Mouse (Mus musculus): Measurements from ENCODE around the gene Zfp472.

The Zfp472 gene

DNA sequence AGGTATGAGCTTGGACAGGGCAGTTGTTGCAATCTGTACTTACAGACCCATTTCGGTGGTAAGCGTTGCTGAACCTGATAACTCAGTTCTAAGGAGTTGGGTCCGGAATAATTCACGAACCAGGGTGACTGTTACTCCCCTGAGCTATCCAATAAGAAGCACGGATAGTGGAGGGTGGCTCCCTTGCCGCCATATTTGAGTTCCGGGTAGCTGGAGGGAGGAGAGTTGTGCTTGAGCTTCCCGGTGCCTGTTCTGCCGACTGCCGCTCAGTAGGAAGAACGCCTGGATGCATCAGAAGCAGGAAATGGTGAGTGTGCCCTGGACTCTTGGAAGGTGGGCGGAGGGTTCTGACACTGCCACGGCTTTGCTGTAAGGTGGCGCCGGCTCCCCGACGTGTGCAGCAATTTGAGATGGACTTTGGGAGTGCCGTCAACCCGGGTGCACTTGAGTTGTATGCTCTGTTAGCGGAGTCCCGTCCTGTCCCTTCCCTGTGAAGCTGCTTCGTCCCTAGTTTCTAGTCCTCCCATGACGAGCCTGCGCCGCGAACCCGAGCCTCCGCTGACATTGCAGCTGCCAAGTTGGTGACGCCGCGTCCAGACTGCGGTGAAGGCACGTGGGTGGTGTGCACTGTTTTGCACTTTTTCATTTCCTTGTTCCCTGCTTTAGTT, at the start of gene Zfp472:
TSS of gene Zfp472 (plus strand) at position 192 of the 668 bp plus-strand sequence.
- peak; percentile 96 for DNase-seq (ENCODE audit: low spot score)

DNA sequence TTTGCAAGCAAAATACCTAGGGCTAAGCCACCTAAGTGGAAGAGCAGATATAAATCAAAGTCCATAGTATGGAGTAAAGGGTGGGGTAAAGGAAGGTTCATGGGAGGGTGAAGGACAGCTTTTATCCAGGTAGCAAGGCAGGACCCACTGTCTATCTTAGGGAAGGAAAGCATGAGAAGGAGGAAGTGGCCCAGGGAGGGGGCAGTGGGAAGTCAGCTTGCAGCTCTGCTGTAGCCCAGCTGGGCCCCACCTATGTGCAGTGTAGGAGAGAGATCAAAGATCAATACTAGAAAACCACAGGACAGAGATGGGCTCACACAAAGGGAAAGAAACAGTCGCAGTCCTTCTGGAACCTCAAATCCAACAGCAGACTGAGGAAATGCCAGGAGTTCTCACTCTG, 49.5 kb upstream of the Zfp472 start:
- no peak for DNase-seq (ENCODE audit: low spot score)

DNA sequence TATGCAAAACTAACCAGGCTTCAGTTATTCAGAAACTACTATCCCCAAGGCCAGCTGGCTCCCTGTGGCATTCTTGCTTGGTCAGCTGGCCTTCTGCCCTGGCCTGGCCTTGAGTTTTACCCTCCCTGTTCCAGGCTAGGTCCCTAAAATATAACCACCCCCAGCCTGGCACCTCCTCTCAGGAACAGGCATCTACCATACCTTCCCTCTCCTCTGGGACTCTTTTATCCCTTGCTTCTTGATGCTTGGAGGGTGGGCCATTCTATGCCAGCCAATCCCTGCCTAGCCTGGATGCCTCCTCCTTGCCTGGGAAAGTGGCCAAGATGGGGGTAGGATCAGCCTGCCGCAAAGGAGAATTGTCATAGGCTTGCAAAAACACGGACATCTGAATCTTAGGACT, 48.5 kb upstream of the Zfp472 start, which contains the start of gene Cyp4f14:
TSS of gene Cyp4f14 (minus strand) at position 212 of the 400 bp plus-strand sequence.
- DNase-seq (ENCODE audit: low spot score): no peak

DNA sequence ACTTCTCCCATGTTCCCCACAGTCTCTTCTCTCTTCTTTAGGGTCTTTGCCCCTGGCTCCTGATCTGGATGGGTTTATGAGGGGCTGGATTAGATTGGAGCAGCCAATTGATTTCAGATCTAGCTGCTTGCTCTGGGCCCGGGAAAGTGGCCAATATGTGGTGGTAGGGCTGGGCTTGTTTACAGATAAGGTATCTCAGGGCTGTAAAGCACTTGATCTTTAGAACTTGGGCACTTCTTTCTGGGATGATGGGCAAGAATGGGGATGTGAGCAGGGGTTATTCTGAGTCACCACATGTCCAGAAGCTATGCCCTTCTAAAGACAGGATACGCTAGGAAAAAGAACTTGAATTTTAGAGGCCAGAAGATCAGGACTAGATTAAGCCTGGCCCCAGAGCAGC, 46.5 kb upstream of the Zfp472 start:
- DNase-seq (ENCODE audit: low spot score): no peak

DNA sequence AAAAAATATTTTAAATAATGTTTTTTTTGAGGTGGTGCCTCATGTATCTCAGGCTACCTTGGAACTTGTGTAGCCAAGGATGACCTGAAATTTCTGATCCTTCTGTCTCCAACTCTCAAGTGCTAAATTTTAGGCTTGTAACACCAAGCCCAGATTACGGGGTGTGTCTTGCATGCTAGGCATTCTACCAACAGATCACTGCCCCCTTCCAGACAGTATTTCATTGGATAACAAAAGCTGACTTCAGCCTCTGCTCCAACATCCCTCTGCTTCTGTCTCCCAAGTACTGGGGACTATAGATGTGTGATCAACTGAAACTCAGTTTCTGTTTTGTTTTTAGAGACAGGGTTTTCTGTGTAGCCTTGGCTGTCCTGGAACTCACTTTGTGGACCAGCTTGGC, 41.9 kb upstream of the Zfp472 start:
- no peak for DNase-seq (ENCODE audit: low spot score)

DNA sequence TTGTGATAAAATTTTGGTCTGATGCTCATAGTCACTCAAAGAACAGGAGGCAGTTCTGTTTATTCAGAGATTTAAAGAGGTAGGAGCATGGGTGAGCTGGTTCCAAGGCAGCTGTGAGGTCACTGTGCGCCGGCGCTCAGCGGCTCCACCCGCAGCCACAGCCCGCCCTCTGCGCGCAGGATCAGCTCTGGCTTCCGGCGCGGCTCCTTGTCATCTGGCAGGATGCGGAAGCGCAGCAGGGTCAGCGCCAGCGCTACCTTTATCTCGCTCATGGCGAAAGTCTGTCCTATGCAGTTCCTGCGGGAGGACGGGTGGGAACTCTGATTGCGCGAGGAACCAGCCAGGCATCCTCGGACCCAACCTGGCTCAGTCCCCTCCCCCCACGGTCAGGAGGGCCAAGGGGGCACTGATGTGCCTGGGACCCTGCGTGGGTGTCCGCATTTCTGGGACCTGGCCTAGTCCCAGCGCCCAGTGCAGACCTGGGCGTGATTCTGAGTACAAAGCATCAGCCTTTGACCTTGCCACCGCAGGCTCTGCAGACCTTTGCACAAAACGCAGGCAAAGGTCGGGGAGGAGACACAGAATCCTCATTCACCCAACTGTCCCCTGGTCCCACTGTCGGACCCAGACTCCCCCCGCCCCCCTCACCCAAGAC, 40.8 kb upstream of the Zfp472 start:
- peak; percentile 70 for DNase-seq (ENCODE audit: low spot score)

DNA sequence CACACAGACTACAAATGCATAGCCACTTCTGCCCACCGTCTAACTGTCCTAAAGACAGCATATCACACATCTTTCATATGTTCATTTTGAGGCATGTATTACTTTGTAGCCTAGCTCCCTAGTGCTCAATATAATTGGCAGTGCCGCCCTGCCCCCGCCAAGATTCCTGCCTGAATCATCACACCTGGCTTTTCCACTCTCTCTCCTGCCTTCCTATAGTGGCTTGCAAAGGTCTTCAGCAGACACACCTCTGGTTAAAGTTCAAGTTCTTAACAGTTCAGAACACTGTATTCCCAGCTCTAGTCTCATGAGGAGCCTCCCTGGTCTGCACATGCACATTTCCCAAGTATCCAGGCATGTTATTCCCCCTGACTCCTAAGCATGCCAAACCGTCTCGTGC, 37.8 kb upstream of the Zfp472 start:
- no peak for DNase-seq (ENCODE audit: low spot score)

DNA sequence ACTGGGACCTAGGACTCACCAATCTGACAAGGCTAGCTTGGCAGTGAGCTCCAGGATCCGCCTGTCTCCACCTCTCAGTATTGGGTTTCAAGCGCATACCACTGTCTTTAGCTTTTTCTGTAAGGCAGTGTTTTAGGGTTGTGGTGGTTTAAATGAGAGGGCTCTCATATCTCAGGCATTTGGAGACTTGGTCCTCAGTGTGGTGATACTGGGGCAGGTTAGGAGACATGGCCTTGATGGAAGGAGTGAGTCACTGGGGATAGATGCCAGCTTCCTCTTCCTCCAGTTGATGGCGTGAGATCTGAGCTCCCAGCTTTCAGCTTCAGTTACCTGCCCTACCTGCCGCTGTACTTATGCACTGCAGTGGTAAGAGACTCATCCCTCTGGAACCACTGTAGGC, 25.8 kb upstream of the Zfp472 start:
- DNase-seq (ENCODE audit: low spot score): no peak

DNA sequence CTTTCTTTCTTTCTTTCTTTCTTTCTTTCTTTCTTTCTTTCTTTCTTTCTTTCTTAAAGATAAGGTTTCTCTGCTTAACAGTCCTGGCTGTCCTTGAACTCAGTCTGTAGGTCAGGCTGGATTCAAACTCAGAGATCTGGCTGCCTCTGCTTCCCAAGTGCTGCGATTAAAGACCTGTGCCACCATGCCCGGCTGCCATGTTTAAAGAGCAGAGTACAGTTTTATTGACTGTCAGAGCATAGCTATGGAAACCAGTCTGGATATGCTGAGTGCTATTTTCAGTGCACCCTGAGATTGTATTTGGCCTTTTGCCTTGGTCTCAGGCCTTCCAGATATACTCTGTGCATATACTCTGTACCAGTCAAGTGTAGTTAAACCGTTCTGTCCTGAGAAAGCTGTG, 22.0 kb upstream of the Zfp472 start:
- no peak for DNase-seq (ENCODE audit: low spot score)

DNA sequence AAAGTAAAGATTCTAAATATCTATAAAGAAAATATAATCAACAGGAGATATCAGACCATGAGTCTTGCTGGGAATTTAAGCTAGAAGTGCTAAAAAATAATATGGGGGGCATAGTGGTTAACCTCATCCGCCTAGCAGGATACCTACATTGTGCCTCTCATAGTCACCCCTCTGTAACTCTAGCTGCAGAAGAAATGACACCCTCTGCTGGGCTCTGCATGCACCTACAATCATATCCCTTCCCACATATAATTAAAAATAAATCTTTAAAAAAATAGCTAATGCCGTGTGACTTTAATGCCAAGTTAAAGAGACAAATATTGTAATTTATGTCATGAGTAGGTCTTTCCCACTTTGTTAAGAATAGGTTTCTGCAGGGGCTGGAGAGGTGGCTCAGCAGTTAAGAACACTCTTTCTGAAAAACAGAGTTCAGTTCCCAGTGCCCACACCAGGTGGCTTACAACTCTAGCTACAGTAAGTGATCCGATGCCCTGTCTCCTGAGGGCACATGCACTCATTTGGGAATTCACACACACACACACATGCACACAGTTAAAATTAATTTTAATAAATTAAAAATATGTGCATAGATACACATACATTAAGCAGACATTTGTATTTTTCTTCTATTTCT, 21.1 kb upstream of the Zfp472 start:
- DNase-seq (ENCODE audit: low spot score): no peak

DNA sequence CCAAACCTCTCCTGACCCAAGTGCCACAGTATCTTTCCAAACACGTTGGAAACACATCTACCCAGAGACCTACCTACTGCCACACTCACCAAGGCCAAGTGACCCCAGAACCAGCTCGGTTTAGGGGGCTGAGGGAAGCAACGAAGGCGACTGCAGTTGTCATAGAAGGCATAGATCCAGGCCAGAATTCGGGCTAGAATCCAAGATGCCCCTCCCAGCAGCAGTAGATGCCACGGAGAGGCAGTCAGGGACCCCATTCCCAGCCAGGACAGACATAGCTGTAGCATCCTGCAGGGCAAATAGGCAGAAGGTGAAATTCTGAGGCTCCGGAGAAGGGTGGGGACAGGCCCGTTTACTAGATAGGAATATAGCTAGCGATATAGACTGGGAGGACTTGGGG, 18.9 kb upstream of the Zfp472 start:
- no peak for DNase-seq (ENCODE audit: low spot score)

DNA sequence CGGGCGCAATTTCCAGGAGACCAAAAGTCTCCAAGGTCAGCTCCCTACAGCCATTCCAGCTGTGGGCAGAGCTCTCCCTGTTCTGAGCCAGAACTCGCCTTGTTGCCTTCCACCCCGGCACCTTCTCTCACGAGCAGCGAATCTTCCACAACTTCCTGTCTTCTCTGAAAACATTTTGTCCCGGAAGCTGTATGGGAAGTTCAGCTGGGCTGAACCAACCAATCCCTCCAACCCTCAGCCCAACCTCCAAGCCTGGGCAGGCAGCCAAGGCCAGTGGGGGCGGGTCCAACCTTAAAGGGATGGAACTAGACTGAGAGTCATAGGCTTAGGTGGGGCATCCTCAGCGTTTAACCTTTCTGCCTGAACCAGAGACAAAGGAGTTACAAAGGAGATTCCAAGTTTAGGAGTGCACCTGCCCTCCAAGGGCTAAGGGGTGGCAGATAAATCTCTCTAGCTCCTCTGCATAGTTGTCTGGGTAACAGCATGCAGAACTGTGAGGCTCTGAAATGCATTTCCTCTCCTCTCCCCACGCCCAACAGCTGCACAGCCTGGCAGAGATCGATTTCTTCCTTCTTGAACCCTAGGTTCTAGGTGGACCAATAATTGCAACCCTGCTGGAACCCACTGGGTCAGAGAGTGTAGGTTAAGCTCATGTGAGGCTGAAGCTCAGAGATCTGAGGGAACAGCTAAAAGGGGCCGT, 18.2 kb upstream of the Zfp472 start, which contains the start of gene Cyp4f13:
TSS of gene Cyp4f13 (minus strand) at position 188 of the 700 bp plus-strand sequence.
- DNase-seq (ENCODE audit: low spot score): peak; percentile 33

DNA sequence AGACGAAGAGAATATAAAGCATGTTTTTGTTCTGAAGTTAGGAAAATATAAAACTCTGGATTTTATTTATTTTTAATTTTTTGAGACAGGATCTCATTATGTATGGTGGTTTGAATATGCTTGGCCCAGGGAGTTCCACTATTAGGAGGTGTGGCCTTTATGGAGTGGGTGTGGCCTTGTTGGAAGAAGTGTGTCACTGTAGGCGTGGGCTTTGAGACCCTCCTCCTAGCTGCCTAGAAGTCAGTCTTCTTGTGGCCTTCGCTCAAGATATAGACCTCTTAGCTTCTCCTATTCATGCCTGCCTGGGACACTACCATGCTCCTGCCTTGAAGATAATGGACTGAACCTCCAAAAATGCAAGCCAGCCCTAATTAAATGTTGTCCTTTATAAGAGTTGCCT, 15.5 kb upstream of the Zfp472 start:
- no peak for DNase-seq (ENCODE audit: low spot score)

DNA sequence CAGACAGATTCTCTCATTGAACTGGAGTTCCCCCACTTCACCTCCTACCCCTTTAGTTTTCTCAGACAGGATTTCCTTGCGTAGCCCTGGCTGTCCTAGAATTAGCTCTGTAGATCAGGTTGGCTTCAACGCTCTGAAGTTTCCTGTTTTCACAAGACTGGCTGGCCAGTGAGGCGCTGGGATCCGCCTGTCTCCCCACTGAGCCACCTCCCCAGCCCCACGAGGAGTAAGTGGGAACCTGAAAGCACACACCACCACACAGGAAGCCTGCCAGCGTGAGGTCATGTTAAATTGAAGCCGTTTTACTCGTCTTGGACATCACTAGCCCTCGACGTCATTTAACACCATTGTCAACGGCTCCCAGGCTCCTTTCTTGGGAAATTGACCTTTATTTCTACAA, 14.6 kb upstream of the Zfp472 start:
- DNase-seq (ENCODE audit: low spot score): no peak

DNA sequence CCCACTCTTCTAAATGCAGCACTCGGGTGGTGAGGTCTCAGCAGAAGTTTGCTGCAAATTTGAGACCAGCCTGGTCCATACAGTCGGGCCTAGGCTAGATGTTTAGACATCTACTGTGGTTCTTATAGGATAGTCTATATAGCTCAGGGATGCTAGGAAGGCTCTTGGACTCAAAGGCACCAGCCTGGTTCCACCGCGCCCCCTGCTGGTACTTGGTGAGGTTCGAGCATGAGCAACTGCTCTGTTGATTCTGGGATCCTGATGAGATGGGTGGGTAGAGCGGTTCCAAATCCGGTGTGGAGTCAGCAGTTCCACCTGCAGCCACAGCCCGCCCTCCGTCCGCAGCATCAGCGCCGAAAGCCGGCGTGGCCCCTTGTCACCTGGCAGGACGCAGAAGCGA, 14.2 kb upstream of the Zfp472 start:
- peak; percentile 85 for DNase-seq (ENCODE audit: low spot score)

DNA sequence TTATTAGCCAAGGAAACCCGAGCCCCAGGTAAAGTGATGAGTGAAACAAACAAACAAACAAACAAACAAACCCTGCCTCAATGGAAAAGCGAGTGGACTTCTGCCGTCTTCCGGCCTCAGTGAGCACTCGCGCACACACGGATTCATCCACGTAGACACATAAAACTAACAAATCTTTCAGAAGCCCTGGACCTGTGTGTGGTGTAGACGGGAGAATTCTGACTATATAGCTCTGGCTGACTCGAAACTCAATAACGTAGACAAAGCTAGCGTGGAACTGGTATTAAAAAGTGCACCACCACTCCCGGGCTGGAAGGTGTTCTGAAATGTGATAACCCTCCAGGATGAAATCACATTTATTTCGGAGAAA, 376 bp upstream of the Zfp472 start:
- no peak for DNase-seq (ENCODE audit: low spot score)

DNA sequence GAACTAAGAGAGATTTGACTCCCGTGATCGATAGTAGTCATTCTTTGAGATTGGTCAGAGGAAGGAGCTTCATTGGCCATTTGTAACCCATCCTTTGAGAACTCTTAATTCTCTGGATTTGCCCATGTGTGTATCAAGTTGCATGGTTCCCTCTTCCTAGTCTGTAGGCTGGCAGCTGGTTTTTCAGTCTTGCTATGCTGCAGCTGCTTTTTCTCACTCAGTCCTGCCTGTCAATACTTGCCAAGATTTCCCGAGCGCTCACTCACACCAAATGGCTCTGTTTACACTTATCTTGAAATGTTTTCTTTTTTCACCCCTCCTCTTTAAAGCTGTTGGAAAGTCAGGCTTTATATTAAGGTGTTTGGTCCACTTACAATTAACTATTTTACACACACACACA, 15.7 kb downstream of the Zfp472 start:
- DNase-seq (ENCODE audit: low spot score): no peak

DNA sequence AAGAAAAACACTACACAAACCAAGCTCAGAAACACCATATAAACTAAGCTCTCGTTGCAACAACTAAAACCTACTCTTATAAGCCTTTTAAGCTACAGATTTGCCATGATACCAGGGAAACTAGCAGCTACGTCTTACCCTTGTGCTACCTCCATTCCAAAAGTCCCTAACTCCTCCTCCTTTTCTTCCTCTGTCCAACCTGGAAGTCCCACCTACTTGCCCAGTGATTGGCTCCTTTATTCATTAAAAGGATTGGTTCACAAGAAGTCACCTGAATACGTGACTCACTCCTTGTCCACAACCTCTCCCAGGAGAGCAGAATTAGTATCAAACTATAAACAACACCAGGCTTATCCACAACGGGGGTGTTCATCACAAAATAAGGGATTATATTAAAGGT, 20.7 kb downstream of the Zfp472 start:
- no peak for DNase-seq (ENCODE audit: low spot score)

DNA sequence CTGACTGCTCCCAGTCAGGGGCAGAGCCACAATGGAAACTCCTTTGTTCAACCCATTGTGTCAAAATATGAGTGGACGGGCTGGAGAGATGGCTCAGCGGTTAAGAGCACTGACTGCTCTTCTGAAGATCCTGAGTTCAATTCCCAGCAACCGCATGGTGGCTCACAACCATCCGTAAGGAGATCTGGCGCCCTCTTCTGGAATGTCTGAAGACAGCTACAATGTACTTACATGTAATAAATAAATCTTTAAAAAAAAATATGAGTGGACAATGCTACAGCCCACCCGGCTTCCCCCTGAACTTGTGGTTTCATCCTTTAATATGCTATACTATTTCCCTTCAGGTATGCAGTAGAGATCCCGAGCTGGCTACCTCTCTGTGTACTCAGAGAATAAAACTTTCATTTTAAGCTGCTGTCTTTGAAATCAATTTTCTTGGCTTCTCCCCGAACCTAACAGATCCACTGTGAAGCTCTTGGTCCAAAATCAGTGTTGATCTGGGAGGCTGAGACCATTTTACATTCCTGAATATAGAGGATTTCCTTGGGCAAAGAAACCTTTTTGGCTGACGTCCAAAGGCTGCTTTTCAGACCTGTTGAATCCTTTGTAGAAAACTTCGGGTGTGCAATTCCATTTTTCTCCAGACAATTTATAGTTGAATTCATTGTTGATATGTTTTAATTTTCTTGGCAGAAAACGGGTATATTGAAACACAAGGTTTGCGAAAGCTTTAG, 26.5 kb downstream of the Zfp472 start:
- no peak for DNase-seq (ENCODE audit: low spot score)

DNA sequence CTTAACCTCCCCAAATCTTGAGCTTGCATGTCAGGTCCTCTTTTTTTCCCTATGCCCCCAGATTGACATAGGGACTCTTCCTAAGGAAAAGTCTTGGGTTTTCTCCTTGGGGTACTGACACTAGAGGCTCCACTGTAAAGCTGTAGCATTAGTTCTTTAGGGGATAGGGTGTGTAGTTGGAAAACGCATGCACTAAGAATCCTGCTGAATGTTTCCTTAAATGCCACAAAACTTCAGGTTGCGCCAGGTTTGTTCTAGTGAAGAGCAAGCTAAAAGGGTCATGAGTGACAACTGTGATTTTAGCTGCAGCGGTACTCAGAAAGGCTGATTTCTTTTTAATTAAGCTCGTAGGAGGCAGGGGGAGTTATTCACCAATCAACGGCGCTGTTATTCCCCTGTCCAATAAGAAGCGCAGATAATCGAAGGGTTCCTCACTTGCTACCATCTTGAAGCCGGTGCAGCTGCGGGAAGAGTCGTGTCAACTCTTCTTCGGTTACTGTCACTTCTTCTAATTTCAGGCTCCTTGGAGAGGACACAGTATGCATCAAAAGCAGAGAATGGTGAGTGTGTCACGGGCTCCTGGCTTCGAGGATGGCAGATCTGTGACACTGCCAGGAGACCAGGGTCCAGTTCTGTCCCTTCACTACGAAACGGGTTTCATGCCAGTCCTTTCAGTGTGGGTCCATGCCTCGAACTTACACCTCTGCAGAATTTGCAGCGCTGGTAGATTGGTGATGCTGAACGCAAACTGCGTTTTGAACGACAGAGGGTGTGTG, 27.3 kb downstream of the Zfp472 start, which contains the start of gene Zfp952:
TSS of gene Zfp952 (plus strand) at position 431 of the 776 bp plus-strand sequence.
- peak; percentile 95 for DNase-seq (ENCODE audit: low spot score)

DNA sequence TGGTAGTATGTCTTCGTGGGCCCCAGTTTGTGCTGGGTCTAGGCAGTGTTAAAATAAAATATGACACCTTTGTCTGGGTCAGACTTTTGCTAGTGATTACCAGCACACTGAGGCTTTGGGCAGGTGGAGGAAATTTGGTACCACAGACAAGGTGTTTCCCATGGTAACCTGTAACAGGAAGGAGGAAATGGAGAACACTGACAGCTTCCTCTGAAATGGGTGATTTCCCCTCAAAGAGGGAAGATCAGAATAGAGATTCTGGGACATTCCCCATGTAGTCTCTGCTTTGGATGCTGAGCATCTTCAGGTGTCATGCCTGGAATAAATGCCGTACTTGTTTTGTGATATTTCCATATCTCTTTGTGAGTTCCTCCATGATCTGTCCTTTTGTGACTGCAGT, 32.9 kb downstream of the Zfp472 start:
- no peak for DNase-seq (ENCODE audit: low spot score)

Measured in retina, embryonic 14.5 days (tissue).